Mouse (Mus musculus) heart, embryonic 15.5 days (tissue): ENCODE measurements at regions not wholly inside any gene's neighbourhood (a gene's known extent, or its start where the extent isn't known, plus 50 kb on each side); places are given as distances from the start of the nearest gene placed in this dataset.

ENCODE experiments used
- ATAC-seq: fragments of 200-750 bp; cut with Nextera tagmentation; replicated peaks from 2 replicates; pipeline ENCODE4 v1.8.0; 2017; ENCODE audit warnings: low read depth, moderate TSS enrichment; ENCODE audit not compliant: insufficient number of reproducible peaks, insufficient read depth, low FRiP score
- H3K27ac ChIP-seq: fragments of 300-500 bp; sonication (generic); 2 replicates; pipeline ENCODE4 v1.5.1; 2015; ENCODE audit warnings: mild to moderate bottlenecking, inconsistent platforms
- H3K27me3 ChIP-seq: fragments of 300-500 bp; sonication (generic); 2 replicates; pipeline ENCODE4 v1.6.1; 2015; ENCODE audit warnings: inconsistent platforms
- H3K36me3 ChIP-seq: fragments of 300-500 bp; sonication (generic); 2 replicates; pipeline ENCODE4 v1.6.1; 2015; ENCODE audit warnings: mild to moderate bottlenecking, inconsistent platforms
- H3K4me1 ChIP-seq: fragments of 300-500 bp; sonication (generic); replicated peaks from 2 replicates; pipeline ENCODE4 v1.6.1; 2015; ENCODE audit warnings: inconsistent platforms
- H3K4me2 ChIP-seq: fragments of 300-500 bp; sonication (generic); 2 replicates; pipeline ENCODE4 v1.6.1; 2015; ENCODE audit warnings: inconsistent platforms, mild to moderate bottlenecking, moderate library complexity
- H3K4me3 ChIP-seq: fragments of 300-500 bp; sonication (generic); 2 replicates; pipeline ENCODE4 v1.5.1; 2015; ENCODE audit warnings: mild to moderate bottlenecking, inconsistent platforms
- H3K9ac ChIP-seq: fragments of 300-500 bp; sonication (generic); 2 replicates; pipeline ENCODE4 v1.6.1; 2015; ENCODE audit warnings: mild to moderate bottlenecking, inconsistent platforms
- H3K9me3 ChIP-seq: fragments of 300-500 bp; sonication (generic); replicated peaks from 2 replicates; pipeline ENCODE4 v1.6.1; 2016; ENCODE audit warnings: inconsistent platforms
- WGBS: fragments of 180-500 bp; shearing (Covaris S2); methylation state at CpG from one replicate; pipeline ENCODE4 v1.1.7; 2015; ENCODE audit warnings: mixed read lengths; 5-methylcytosine and 5-hydroxymethylcytosine counted together

DNA sequence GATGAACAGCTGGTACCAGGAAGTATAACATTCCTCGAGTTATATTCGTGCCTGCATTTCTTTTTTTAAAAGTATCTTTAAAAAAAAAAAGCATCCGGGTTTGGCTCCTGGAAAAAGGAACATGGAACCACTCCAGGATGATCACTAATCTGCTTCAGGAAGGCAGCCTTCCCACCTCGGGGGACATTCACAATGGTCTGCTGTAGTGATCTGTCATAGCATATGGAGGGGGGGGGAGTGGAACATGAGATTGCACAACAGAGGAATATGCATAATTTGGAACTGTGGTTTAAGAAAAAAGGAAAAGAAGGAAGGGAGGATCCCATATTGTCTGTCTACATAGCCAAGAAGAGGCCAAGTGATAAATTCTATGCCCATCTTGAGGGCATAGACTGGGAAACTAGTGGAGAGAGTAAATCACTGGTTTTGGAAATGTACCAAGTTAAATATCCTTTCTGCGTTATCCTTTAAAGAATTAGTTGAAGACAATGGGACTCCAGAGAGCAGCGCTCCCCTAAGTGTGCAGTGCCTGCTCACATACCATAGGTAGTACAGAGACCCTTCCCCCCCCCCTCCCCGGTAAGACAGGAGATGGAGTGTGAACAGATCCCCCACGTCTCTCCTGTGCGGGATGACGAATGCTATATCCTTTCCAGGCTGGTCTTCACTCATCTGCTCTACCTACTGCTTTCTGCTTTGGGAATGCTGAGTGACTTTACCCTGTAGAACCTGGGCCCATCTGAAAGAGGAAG, 240.0 kb downstream of the Ndfip2 start:
- ATAC-seq, result peak; percentile 68; the same call in 1 of the 2 replicates
- 48% methylated on average over 10 of the region's 10 CpGs for WGBS
- Histone ChIP-seq H3K9ac (no peak overlapping the region), H3K4me1 (peaks cover 18% of the 10 kb centered on the region), H3K4me3 (no peak overlapping the region), H3K27me3 (no peaks in the 10 kb centered on the region), H3K36me3 (no peaks in the 10 kb centered on the region), H3K4me2 (0 out of 2 replicates have a peak overlapping the region, but pooled peaks have one; percentile 1), H3K27ac (peak overlapping the region; percentile 53), H3K9me3 (no peaks in the 10 kb centered on the region)

DNA sequence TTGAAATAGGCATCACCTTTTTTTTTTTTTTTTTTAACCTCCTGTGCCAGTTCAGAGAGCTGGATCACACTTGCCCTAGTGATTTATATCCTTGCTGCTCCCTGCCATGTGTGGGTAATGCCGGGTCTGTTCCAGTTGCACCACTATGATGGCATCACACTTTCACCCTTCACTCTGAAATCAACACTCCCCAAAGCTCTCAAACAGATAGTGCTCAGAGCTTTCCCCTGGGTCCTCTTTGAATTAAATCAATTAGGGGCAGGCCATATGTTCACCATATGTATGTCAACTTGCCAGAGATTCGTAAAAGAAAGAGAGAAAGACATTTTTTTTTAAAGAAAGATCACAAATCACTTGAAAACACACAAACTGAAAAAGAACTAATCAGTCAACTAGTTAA, 236.8 kb downstream of the Ndfip2 start:
- Histone ChIP-seq H3K4me2 (no peak overlapping the region), H3K36me3 (no peaks in the 10 kb centered on the region), H3K9me3 (no peaks in the 10 kb centered on the region), H3K4me1 (peaks cover 12% of the 10 kb centered on the region), H3K4me3 (no peak overlapping the region), H3K27me3 (no peaks in the 10 kb centered on the region), H3K27ac (no peak overlapping the region), H3K9ac (no peak overlapping the region)
- WGBS, result 40% methylated on average over 2 of the region's 2 CpGs
- ATAC-seq, result no peak

GRCm38 (mm10) chr14:105494415-105494814, 236.0 kb downstream of the Ndfip2 start:
- no peak overlapping the region for H3K4me2 ChIP-seq
- 82% methylated on average over 3 of the region's 3 CpGs for WGBS
- no peaks in the 10 kb centered on the region for H3K36me3 ChIP-seq
- no peaks in the 10 kb centered on the region for H3K9me3 ChIP-seq
- H3K9ac ChIP-seq, result no peak overlapping the region
- no peak for ATAC-seq
- no peaks in the 10 kb centered on the region for H3K27me3 ChIP-seq
- H3K4me1 ChIP-seq, result peaks cover 8% of the 10 kb centered on the region
- H3K27ac ChIP-seq, result no peak overlapping the region
- no peak overlapping the region for H3K4me3 ChIP-seq

- Histone ChIP-seq H3K36me3 (no peaks in the 10 kb centered on the region), H3K4me3 (no peak overlapping the region), H3K27ac (no peak overlapping the region), H3K27me3 (no peaks in the 10 kb centered on the region), H3K4me1 (no peaks in the 10 kb centered on the region), H3K9ac (no peak overlapping the region), H3K9me3 (no peaks in the 10 kb centered on the region), H3K4me2 (no peak overlapping the region)
- no peak for ATAC-seq
- WGBS, result 47% methylated on average over 3 of the region's 3 CpGs
Observed at GRCm38 (mm10) chr14:105490158-105490557, 231.8 kb downstream of the Ndfip2 start.

- Histone ChIP-seq H3K9ac (peak overlapping the region; percentile 49), H3K4me3 (peak overlapping the region; percentile 45), H3K4me1 (peaks cover 23% of the 10 kb centered on the region), H3K27me3 (no peaks in the 10 kb centered on the region), H3K9me3 (no peaks in the 10 kb centered on the region), H3K27ac (peak overlapping the region; percentile 76), H3K36me3 (no peaks in the 10 kb centered on the region), H3K4me2 (peak overlapping the region; percentile 74)
- 14% methylated on average over 21 of the region's 21 CpGs for WGBS
- peak; percentile 77 for ATAC-seq
Observed at GRCm38 (mm10) chr14:105483352-105484083, 225.1 kb downstream of the Ndfip2 start.

DNA sequence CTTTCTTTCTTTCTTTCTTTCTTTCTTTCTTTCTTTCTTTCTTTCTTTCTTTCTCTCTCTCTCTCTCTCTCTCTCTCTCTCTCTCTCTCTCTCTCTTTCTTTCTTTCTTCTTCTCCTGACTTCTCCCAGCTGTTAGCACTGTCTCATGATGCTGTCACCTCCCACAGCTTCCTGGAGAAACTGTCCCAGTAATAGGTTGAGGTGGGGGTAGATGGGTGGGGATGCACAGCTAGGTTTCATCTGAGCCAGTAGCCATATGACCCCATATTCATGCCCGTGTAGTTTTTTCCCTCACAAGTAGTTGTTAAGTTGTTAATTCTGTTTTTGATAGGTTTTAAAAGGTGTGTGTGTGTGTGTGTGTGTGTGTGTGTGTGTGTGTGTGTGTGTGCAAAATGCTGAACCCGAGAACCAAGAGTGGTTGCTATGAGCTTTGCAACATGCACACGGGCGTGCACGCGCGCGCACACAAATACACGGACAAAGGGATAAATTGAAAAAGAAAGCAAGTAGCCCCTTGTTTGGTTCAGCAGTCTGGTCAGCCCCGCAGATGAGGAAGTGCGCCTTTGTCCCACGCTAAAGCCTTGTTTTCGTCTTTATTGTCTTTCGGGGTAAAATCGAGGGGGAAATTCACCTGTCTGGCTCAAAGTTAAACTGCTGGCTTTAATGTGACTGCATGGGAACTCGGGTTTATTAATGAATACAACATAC, 224.4 kb downstream of the Ndfip2 start:
- peak overlapping the region; percentile 76 for H3K27ac ChIP-seq
- H3K4me1 ChIP-seq, result peaks cover 23% of the 10 kb centered on the region
- WGBS, result 4% methylated on average over 16 of the region's 16 CpGs
- no peaks in the 10 kb centered on the region for H3K27me3 ChIP-seq
- peak overlapping the region; percentile 74 for H3K4me2 ChIP-seq
- peak overlapping the region; percentile 45 for H3K4me3 ChIP-seq
- H3K9me3 ChIP-seq, result no peaks in the 10 kb centered on the region
- H3K9ac ChIP-seq, result peak overlapping the region; percentile 49
- no peaks in the 10 kb centered on the region for H3K36me3 ChIP-seq
- ATAC-seq, result 0 out of 2 replicates have a peak, but pooled peaks have one; percentile 39

GRCm38 (mm10) chr14:105480048-105480447, 221.7 kb downstream of the Ndfip2 start:
- Histone ChIP-seq H3K27ac (no peak overlapping the region), H3K9ac (no peak overlapping the region), H3K27me3 (no peaks in the 10 kb centered on the region), H3K9me3 (no peaks in the 10 kb centered on the region), H3K4me3 (no peak overlapping the region), H3K36me3 (no peaks in the 10 kb centered on the region), H3K4me1 (peaks cover 23% of the 10 kb centered on the region), H3K4me2 (peak overlapping the region; percentile 42)
- no peak for ATAC-seq
- 39% methylated on average over 9 of the region's 9 CpGs for WGBS

DNA sequence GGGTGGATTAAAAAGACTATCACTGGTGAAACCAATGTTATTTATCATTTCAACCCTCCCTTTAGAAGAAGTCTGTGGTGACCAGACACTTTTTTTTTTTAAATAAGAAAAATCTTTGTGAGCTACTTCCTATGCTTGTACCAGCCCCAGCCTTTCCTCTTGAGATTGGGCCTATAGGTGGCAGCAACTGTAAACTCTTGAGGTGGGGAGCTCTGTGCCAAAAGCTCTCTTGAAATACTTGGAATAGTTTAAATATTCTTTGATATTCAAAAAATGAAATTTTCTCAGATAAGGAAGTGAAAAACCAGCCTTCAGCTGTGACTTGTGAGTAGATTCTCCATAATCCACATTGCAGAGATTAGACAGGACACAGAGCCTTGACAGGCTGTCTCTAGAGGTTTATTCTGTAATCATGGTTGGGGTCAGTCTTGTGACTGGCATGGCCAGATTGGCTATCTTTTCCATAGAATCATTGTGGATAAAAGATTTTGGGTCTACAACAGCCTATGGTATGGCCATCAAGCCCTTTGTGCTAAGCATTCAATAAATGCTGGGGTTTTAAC, 216.7 kb downstream of the Ndfip2 start:
- H3K36me3 ChIP-seq, result no peaks in the 10 kb centered on the region
- H3K4me3 ChIP-seq, result no peak overlapping the region
- H3K4me1 ChIP-seq, result peaks cover 6% of the 10 kb centered on the region; the same call in 1 of the 2 replicates
- H3K27ac ChIP-seq, result no peak overlapping the region
- H3K9ac ChIP-seq, result no peak overlapping the region
- H3K27me3 ChIP-seq, result no peaks in the 10 kb centered on the region
- no peak overlapping the region for H3K4me2 ChIP-seq
- H3K9me3 ChIP-seq, result no peaks in the 10 kb centered on the region
- no peak for ATAC-seq

- H3K4me1 ChIP-seq, result no peaks in the 10 kb centered on the region
- no peak overlapping the region for H3K27ac ChIP-seq
- H3K9ac ChIP-seq, result no peak overlapping the region
- 60% methylated on average over 3 of the region's 3 CpGs for WGBS
- no peaks in the 10 kb centered on the region for H3K27me3 ChIP-seq
- no peaks in the 10 kb centered on the region for H3K36me3 ChIP-seq
- H3K9me3 ChIP-seq, result no peaks in the 10 kb centered on the region
- ATAC-seq, result no peak
- H3K4me2 ChIP-seq, result no peak overlapping the region
- H3K4me3 ChIP-seq, result no peak overlapping the region
Observed at GRCm38 (mm10) chr14:105448919-105449458, 190.6 kb downstream of the Ndfip2 start.

DNA sequence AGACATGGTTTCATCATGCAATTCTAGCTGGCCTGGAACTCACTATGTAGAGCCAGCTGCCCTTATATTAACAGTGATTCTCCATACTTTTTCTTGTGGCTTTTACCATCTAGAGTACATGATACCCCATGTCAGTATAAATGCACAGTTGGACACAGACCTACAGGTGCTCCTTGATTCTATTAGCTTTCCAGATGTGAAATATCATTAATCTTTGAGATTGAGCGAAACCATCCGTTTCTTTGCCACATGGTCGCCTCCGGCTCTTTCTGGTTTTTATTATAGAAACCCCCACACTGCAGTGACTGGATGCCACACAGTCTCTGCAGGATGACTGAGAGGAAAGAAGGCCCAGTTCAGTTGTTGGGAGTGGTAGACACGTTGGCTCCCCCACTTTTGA, 188.7 kb downstream of the Ndfip2 start:
- no peaks in the 10 kb centered on the region for H3K36me3 ChIP-seq
- H3K27ac ChIP-seq, result no peak overlapping the region
- no peak overlapping the region for H3K4me2 ChIP-seq
- 87% methylated on average over 5 of the region's 5 CpGs for WGBS
- ATAC-seq, result no peak
- H3K4me3 ChIP-seq, result no peak overlapping the region
- H3K4me1 ChIP-seq, result no peaks in the 10 kb centered on the region
- no peak overlapping the region for H3K9ac ChIP-seq
- H3K27me3 ChIP-seq, result no peaks in the 10 kb centered on the region
- no peaks in the 10 kb centered on the region for H3K9me3 ChIP-seq

DNA sequence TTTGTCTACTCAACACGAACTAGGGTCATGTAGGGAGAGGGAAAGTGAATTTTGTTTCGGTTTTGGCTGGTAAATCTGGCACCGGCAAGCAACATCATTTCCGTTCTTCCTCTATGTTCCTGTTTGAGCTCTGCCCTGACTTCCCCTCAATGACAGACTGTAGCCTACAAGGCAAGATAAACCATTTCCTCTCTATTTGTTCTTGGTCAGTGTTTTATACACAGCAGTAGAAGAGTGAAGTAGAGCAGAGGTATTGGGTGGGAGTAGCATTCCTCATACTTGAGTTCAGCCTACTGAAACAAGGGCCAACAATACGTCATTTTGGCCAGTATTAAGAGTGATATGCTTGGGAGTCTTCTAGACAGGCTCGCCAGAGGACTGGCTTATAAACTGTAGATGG, 177.0 kb downstream of the Ndfip2 start:
- ATAC-seq, result 0 out of 2 replicates have a peak, but pooled peaks have one; percentile 35
- WGBS, result 59% methylated on average over 6 of the region's 6 CpGs
- Histone ChIP-seq H3K36me3 (no peaks in the 10 kb centered on the region), H3K27ac (no peak overlapping the region), H3K9me3 (no peaks in the 10 kb centered on the region), H3K4me1 (peaks cover 8% of the 10 kb centered on the region), H3K4me2 (no peak overlapping the region), H3K9ac (no peak overlapping the region), H3K4me3 (no peak overlapping the region), H3K27me3 (no peaks in the 10 kb centered on the region)
